Mouse (Mus musculus) heart, embryonic 12.5 days (tissue): ENCODE measurements around the gene Zfp318. TPM values are rescaled to one million over a fixed set of nuclear protein-coding genes. Genes with fewer than 3 reads are reported as not detected.

Experiments used
- polyA plus RNA-seq: library from polyadenylated mRNA; unstranded; fragments of >200 nt; fragmentation: Nextera tagmentation; extraction: Ambion mirVana; gene quantifications from 2 replicates; pipeline ENCODE4 v1.2.1, GENCODE M21; 2016

Gene Zfp318
- polyA plus RNA-seq, 1 experiment from 2014 or later = 11.6 TPM

Other genes with a start within 250 kb of the Zfp318 start
- 5.5 and 5.8 TPM in 2 replicates for gene Rsph9, start 239.5 kb upstream of the Zfp318 start, polyA plus RNA-seq
- 34.0 and 35.6 TPM in 2 replicates for gene Mad2l1bp, start 230.2 kb upstream of the Zfp318 start, polyA plus RNA-seq
- 34.5 and 39.1 TPM in 2 replicates for gene Gtpbp2, start 222.7 kb upstream of the Zfp318 start, polyA plus RNA-seq
- gene Polh, start 181.1 kb upstream of the Zfp318 start, polyA plus RNA-seq = 12.5 and 12.7 TPM in 2 replicates
- gene Xpo5, start 180.9 kb upstream of the Zfp318 start, polyA plus RNA-seq = 29.9 and 32.4 TPM in 2 replicates
- gene Polr1c, start 135.7 kb upstream of the Zfp318 start, polyA plus RNA-seq = 44.5 and 48.6 TPM in 2 replicates
- gene Yipf3, start 135.7 kb upstream of the Zfp318 start, polyA plus RNA-seq = 66.6 and 72.0 TPM in 2 replicates
- 0.89 and 0.91 TPM in 2 replicates for gene Lrrc73, start 130.2 kb upstream of the Zfp318 start, polyA plus RNA-seq
- 43.7 and 44.1 TPM in 2 replicates for gene Tjap1, start 100.7 kb upstream of the Zfp318 start, polyA plus RNA-seq
- 0.28 and 0.33 TPM in 2 replicates for gene Dlk2, start 86.3 kb upstream of the Zfp318 start, polyA plus RNA-seq
- gene Abcc10, start 55.4 kb upstream of the Zfp318 start, polyA plus RNA-seq = 7.2 and 7.3 TPM in 2 replicates
- gene Crip3, start 45.2 kb downstream of the Zfp318 start, polyA plus RNA-seq = 0.27 and 1.0 TPM in 2 replicates
- not detected in 2 replicates for gene Slc22a7, start 54.7 kb downstream of the Zfp318 start, polyA plus RNA-seq
- 0.08 and 0.13 TPM in 2 replicates for gene Ttbk1, start 103.9 kb downstream of the Zfp318 start, polyA plus RNA-seq
- 24.2 and 25.9 TPM in 2 replicates for gene Dnph1, start 113.0 kb downstream of the Zfp318 start, polyA plus RNA-seq
- gene Cul9, start 162.7 kb downstream of the Zfp318 start, polyA plus RNA-seq = 7.2 and 7.4 TPM in 2 replicates
- 15.0 and 17.5 TPM in 2 replicates for gene Srf, start 172.4 kb downstream of the Zfp318 start, polyA plus RNA-seq
- gene Ptk7, start 245.8 kb downstream of the Zfp318 start, polyA plus RNA-seq = 68.5 and 71.4 TPM in 2 replicates